Mouse (Mus musculus): ENCODE results near the gene Dusp8. TPM values are rescaled to one million over a fixed set of nuclear protein-coding genes. Genes with fewer than 3 reads are reported as not detected.

Dusp8 gene
- polyA plus RNA-seq, 1 experiment = 13.4 TPM

DNA sequence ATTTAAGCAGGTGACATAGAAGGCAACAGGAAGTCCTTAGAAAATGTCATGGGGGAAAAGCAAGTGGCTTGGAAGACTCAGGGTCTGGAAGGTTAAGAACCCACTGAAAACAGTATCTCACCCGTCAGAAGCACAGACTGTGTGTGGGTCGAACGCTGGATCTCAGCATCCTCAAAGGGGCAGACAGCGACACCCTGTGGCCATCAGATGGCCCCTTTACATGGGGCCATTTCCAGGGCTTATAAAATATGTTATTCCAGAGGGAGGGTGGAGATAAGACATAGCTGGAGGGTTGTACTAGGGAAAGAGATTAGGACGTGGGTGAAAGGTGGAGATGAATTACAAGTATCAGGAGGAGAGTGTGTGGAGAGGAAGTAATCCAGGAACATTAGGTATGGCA lies 24.0 kb upstream of the Dusp8 start:
- Histone ChIP-seq H3K36me3 (ENCODE audit: control insufficient read depth, insufficient read depth, low read length) (no peaks in the 10 kb centered on the region), H3K4me3 (ENCODE audit: low read depth, low read length) (no peak overlapping the region), H3K4me1 (ENCODE audit: control insufficient read depth, insufficient read depth, insufficient read length, low read length) (0 out of 2 replicates have a peak, but pooled peaks cover 2% of the 10 kb centered on the region), H3K27ac (ENCODE audit: insufficient read depth, low read depth, low read length) (no peak overlapping the region), H3K27me3 (ENCODE audit: control insufficient read depth, insufficient read depth, low read length) (no peaks in the 10 kb centered on the region)
- 16% methylated on average over 5 of the region's 5 CpGs for WGBS
- TF ChIP-seq CTCF (IDR thresholded peaks at IDR 0.05; ENCODE audit: extremely low read depth, insufficient read length, insufficient replicate concordance, low read depth, low read length) (peak; percentile 60; the same call in 1 of the 2 replicates), POLR2A (IDR thresholded peaks at IDR 0.05; ENCODE audit: low read depth, low read length) (no peak)

GRCm38 (mm10) chr7:142104747-142105146 lies 9.1 kb upstream of the Dusp8 start:
- Histone ChIP-seq H3K27ac (ENCODE audit: insufficient read depth, low read depth, low read length) (no peak overlapping the region), H3K4me3 (ENCODE audit: low read depth, low read length) (no peak overlapping the region), H3K4me1 (ENCODE audit: control insufficient read depth, insufficient read depth, insufficient read length, low read length) (no peaks in the 10 kb centered on the region), H3K36me3 (ENCODE audit: control insufficient read depth, insufficient read depth, low read length) (no peaks in the 10 kb centered on the region), H3K27me3 (ENCODE audit: control insufficient read depth, insufficient read depth, low read length) (no peaks in the 10 kb centered on the region)
- TF ChIP-seq CTCF (IDR thresholded peaks at IDR 0.05; ENCODE audit: extremely low read depth, insufficient read length, insufficient replicate concordance, low read depth, low read length) (no peak), POLR2A (IDR thresholded peaks at IDR 0.05; ENCODE audit: low read depth, low read length) (no peak)
- WGBS = 43% methylated on average over 5 of the region's 5 CpGs

DNA sequence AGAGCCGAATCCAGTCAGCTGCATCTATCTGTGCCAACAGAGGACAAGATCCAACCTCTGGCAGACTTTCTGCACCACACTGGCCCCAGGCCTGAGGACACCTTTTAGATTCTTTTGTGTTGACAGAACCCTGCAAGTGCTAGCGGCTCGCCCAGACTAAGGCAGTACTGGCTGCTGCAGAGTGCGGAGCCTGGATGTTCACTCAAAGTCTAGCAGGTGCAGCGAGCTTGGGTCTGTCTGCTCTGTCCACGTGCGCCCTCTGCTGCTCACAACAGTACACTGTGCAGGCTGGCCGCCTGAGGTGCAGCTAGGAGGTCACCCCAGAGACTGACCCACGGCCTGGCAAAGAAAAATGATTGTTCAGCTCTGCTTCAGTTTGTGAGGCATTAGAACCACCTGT lies 2.1 kb upstream of the Dusp8 start:
- no peak overlapping the region for H3K4me3 ChIP-seq (ENCODE audit: low read depth, low read length)
- TF ChIP-seq CTCF (IDR thresholded peaks at IDR 0.05; ENCODE audit: extremely low read depth, insufficient read length, insufficient replicate concordance, low read depth, low read length) (peak; percentile 91), POLR2A (IDR thresholded peaks at IDR 0.05; ENCODE audit: low read depth, low read length) (no peak)
- H3K36me3 ChIP-seq (ENCODE audit: control insufficient read depth, insufficient read depth, low read length) = no peaks in the 10 kb centered on the region
- H3K27me3 ChIP-seq (ENCODE audit: control insufficient read depth, insufficient read depth, low read length) = no peaks in the 10 kb centered on the region
- H3K27ac ChIP-seq (ENCODE audit: insufficient read depth, low read depth, low read length) = no peak overlapping the region
- WGBS = 5% methylated on average over 9 of the region's 9 CpGs
- H3K4me1 ChIP-seq (ENCODE audit: control insufficient read depth, insufficient read depth, insufficient read length, low read length) = peaks cover 11% of the 10 kb centered on the region; the same call in 1 of the 2 replicates

- H3K4me1 ChIP-seq (ENCODE audit: control insufficient read depth, insufficient read depth, insufficient read length, low read length) = peaks cover 11% of the 10 kb centered on the region; the same call in 1 of the 2 replicates
- no peaks in the 10 kb centered on the region for H3K36me3 ChIP-seq (ENCODE audit: control insufficient read depth, insufficient read depth, low read length)
- H3K4me3 ChIP-seq (ENCODE audit: low read depth, low read length) = no peak overlapping the region
- TF ChIP-seq CTCF (IDR thresholded peaks at IDR 0.05; ENCODE audit: extremely low read depth, insufficient read length, insufficient replicate concordance, low read depth, low read length) (no peak), POLR2A (IDR thresholded peaks at IDR 0.05; ENCODE audit: low read depth, low read length) (no peak)
- 80% methylated on average over 4 of the region's 4 CpGs for WGBS
- no peak overlapping the region for H3K27ac ChIP-seq (ENCODE audit: insufficient read depth, low read depth, low read length)
- H3K27me3 ChIP-seq (ENCODE audit: control insufficient read depth, insufficient read depth, low read length) = no peaks in the 10 kb centered on the region
These were observed 1.1 kb upstream of the Dusp8 start for GRCm38 (mm10) chr7:142096701-142097100.

DNA sequence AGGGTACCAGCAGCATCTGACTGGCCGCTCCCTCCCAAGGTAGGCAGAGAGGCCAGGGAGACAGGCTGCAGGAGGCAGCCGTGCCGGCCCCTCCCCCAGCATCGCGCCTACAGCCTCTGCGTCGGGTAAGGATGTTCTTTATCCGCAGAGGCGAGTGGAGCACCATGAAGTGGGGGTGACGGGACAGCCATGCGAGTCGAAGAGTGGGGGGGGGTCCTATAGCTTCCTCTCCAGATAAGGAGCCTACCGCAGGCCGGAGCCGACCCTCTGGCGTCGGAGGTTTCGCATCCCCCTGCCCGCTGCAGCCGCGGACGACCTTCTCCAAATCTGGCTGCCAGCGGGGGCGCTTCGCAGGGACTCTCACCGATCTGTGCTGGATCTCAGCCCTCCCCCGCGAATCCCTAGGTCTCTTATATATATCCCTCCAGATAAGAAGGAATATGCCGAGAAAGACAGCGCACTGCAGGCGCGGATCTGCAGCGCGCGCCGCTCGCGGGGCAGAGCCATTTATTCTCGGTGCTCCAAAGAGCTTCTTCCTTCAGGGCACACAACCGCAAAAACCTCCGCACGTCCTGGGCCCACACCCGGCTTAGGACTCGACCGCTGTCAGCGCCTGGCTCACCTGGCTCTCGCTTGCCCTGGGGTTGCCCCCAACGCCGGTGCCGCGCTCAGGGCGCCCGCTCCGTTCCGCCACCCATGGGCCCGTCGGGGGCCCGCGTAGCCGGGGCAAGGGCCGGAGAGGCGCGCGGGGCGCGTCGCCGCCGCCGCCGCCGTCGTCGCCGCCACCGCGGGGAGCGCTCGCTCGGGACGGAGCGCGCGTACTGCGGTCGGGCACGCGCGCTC lies 1.1 kb downstream of the Dusp8 start:
- H3K4me3 ChIP-seq (ENCODE audit: low read depth, low read length) = peak overlapping the region; percentile 87

GRCm38 (mm10) chr7:142093696-142094240 lies 1.9 kb downstream of the Dusp8 start:
- Histone ChIP-seq H3K36me3 (ENCODE audit: control insufficient read depth, insufficient read depth, low read length) (no peaks in the 10 kb centered on the region; the same call in 1 of the 2 replicates), H3K27ac (ENCODE audit: insufficient read depth, low read depth, low read length) (no peak overlapping the region), H3K4me1 (ENCODE audit: control insufficient read depth, insufficient read depth, insufficient read length, low read length) (peaks cover 11% of the 10 kb centered on the region; the same call in 1 of the 2 replicates), H3K27me3 (ENCODE audit: control insufficient read depth, insufficient read depth, low read length) (no peaks in the 10 kb centered on the region), H3K4me3 (ENCODE audit: low read depth, low read length) (peak overlapping the region; percentile 87)
- TF ChIP-seq POLR2A (IDR thresholded peaks at IDR 0.05; ENCODE audit: low read depth, low read length) (no peak), CTCF (IDR thresholded peaks at IDR 0.05; ENCODE audit: extremely low read depth, insufficient read length, insufficient replicate concordance, low read depth, low read length) (no peak)
- 50% methylated on average over 6 of the region's 6 CpGs for WGBS

More for the DNA sequence above, 1.1 kb downstream of the Dusp8 start:
- under 1% methylated on average over 88 of the region's 89 CpGs for WGBS
- Histone ChIP-seq H3K27ac (ENCODE audit: insufficient read depth, low read depth, low read length) (0 out of 2 replicates have a peak overlapping the region, but pooled peaks have one; percentile 24), H3K36me3 (ENCODE audit: control insufficient read depth, insufficient read depth, low read length) (no peaks in the 10 kb centered on the region; the same call in 1 of the 2 replicates), H3K27me3 (ENCODE audit: control insufficient read depth, insufficient read depth, low read length) (no peaks in the 10 kb centered on the region), H3K4me1 (ENCODE audit: control insufficient read depth, insufficient read depth, insufficient read length, low read length) (peaks cover 11% of the 10 kb centered on the region; the same call in 1 of the 2 replicates)
- TF ChIP-seq CTCF (IDR thresholded peaks at IDR 0.05; ENCODE audit: extremely low read depth, insufficient read length, insufficient replicate concordance, low read depth, low read length) (no peak), POLR2A (IDR thresholded peaks at IDR 0.05; ENCODE audit: low read depth, low read length) (no peak)

GRCm38 (mm10) chr7:142092991-142093390 lies 2.7 kb downstream of the Dusp8 start:
- TF ChIP-seq CTCF (IDR thresholded peaks at IDR 0.05; ENCODE audit: extremely low read depth, insufficient read length, insufficient replicate concordance, low read depth, low read length) (no peak), POLR2A (IDR thresholded peaks at IDR 0.05; ENCODE audit: low read depth, low read length) (no peak)
- 73% methylated on average over 1 of the region's 1 CpGs for WGBS
- H3K27me3 ChIP-seq (ENCODE audit: control insufficient read depth, insufficient read depth, low read length) = no peaks in the 10 kb centered on the region
- H3K4me3 ChIP-seq (ENCODE audit: low read depth, low read length) = no peak overlapping the region
- peaks cover 11% of the 10 kb centered on the region; the same call in 1 of the 2 replicates for H3K4me1 ChIP-seq (ENCODE audit: control insufficient read depth, insufficient read depth, insufficient read length, low read length)
- H3K27ac ChIP-seq (ENCODE audit: insufficient read depth, low read depth, low read length) = no peak overlapping the region
- H3K36me3 ChIP-seq (ENCODE audit: control insufficient read depth, insufficient read depth, low read length) = peaks cover under 1% of the 10 kb centered on the region

All from small intestine, adult 2 months (tissue).